Mouse (Mus musculus) ovary, adult 10 weeks (tissue): Measurements from ENCODE around the gene Fsd1. TPM values are rescaled to one million over a fixed set of nuclear protein-coding genes. Genes with fewer than 3 reads are reported as not detected.

ENCODE experiments used
- polyA plus RNA-seq: library from polyadenylated mRNA; stranded (reverse); fragments of 350-450 nt; fragmentation: Illumina TruSeq; extraction: RNeasy Lipid Tissue Mini Kit (QIAGEN cat#74804); gene quantifications from one replicate; pipeline ENCODE4 v1.2.3, GENCODE M21; 2014

Fsd1 gene
- not detected for polyA plus RNA-seq

DNA sequence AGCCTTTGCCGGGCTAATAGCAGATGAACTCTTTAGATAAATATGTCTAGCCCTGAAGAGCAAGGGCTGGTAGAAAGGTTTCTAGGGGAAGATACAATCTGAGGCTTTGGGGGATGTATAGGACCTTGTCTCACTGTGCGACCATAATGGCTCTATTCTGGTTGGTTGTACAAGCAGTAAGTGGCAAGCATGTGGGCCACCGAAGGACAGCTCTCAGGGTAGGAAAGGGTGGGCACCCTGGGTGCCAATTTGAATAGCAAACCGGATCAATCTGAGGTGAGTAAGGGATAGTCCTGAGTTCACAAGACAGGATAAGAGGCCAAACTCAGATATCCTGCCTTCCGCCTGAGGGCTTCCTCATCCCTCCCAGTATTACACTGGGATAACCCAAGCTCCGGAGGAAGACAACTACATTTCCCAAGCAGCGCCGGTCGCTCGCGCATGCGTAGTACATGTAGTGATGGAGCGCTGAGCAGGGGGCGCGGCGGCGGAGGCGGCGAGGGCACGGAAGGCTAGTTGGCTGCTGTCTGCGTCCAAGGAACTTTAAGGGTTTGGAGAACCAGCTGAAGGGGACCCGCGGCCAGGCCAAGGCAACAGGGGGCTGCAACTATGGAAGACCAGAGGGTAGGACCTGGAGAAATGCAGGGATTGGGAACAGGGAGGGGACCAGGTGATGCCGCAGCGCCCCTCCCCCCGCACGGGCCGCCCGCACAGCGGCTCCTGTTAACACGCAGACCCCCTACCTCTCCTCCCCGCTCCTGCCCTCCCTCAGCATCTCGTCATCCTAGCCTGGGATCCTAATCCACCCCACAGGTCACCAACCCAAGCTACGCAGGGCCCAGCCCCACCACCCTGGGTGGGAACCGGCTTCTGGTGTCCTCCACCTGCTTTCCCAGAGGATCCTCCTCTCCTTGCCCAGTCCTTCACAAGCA is at the start of gene Fsd1:
Gene Fsd1, plus strand, starts transcription at position 480 of the 932 bp plus-strand sequence.

DNA sequence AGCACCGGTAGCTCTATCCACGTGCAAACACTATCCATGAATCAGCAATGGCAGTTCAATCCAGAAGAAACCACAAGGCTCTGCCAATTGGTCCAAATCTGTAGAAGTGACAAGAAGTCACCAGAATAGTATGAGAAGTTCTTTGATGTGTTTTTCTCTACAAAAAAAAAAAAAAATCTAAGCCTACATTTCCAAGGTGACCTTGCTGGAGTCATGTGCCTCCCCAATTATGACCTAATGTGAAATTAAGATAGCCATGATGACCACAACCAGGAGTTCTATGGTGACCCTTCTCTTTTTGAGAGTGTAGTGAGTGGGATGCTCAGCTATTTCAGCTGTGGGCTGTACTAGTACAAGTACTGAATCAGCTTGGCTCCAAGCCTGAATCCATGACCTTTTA is 36.9 kb upstream of the Fsd1 start, which contains the start of gene Zfp119b:
Gene Zfp119b, minus strand, starts transcription at position 101 of the 400 bp plus-strand sequence.

DNA sequence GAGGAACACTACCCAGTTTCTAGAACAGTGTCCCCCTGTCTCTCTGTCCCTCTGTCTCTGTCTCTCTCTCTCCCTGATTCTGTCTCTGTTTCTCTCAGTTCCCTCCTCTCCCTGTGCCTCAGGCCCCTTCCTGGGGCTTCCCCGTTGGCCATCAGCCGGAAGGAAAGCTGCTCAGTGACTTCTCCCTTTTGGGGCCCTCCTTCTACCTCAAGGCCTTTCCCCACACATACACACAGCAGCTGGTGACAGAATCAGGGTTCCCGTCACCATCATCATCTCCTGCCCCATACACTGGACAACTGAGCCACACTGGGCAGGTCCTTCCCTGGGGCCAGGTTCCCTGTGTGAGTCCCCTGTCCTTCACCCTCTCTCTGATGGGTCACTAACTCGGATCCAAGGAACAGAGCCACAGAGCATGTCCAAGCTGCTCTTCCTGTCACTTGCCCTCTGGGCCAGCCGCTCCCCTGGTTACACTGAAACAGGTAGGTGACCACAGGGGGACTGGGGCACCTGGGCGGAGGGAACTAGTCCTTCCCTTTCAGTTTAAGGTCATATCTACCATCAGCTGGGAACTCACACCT is 33.8 kb upstream of the Fsd1 start, which contains the start of gene Ebi3:
Gene Ebi3, plus strand, starts transcription at position 194 of the 581 bp plus-strand sequence.

DNA sequence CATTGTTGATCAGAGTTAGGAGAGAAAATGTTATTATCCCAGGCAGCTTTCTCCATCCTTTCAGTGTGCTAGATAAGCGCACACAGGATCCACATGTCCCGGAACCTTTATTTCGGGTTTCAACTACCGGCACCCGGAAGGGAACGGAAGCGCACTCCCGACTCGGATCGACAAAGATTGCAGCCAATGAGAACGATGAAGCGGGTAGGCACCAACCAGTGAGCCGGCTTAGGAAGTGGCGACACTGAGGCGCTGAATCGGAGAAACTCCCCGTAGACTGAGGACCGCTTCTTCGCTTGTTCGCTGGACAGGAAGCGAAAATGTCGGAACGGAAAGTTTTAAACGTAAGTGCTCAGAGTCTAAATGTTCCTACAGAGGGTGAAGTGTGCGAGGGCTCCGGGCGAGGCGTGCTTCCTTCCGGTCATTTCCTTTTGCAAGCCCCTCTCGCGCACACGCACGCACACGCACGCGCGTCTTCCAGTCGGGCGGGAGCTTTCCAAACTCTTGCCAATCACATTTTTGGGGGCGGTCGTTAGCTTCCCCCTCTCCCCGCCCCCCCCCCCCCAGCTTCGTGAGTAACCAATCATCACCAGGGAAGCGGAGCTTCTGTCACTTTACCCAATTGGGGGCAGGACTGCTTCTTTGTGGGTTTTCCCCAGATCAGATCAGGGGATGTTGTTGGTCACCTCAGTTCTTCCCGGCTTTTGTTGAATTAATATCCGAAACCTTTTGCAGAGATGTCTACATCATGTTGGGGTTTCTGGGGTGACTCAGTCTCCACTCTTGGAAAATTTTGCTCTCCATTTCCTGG is 27.2 kb upstream of the Fsd1 start, which contains the start of gene Yju2:
Gene Yju2, plus strand, starts transcription at position 182 of the 811 bp plus-strand sequence.

DNA sequence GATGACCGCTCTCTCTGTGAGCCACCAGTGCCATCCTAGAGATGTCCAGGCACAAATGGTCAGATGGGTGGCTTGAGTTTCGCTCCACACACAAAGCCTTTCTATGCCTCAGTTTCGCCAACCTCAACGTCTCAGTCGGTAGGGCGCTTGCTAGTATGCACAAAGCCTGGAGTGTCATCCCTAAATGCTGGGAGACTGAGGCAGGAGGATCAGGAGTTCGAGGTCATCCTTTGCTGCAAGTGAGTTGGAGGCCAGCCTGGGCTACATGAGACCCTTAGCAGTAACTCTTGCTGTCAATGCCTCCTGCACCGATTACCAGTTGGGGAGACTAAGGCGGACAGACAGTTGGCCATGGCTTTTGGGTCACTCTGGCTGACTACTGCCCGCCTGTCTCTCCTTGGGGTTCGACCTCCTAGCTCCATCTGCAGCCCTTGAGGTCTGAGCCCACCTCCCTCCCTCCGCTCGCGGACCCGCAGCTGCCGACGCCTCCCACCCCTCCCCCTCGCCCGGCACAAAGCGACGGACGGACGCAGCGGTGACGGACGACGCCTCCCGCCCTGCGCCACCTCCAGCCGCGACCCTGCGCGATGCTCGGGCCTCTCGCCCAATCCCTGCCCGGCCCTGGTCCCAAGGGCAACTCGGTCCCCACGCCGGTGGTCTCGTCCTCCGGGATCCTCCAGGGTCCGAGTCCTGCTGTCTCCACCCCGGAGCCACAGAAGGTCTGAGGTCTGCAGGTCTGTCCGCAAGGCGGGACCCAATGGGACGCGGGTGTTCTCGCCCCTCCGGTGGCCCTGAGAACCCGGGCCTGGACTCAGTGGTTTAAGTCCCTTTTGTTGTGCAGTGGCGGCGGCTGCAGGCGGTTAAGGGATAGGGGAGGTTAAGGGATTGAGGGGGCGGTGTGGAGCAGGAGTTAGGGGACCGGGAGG is 16.1 kb upstream of the Fsd1 start, which contains the start of gene Shd:
Gene Shd, plus strand, starts transcription at position 502 of the 926 bp plus-strand sequence.

DNA sequence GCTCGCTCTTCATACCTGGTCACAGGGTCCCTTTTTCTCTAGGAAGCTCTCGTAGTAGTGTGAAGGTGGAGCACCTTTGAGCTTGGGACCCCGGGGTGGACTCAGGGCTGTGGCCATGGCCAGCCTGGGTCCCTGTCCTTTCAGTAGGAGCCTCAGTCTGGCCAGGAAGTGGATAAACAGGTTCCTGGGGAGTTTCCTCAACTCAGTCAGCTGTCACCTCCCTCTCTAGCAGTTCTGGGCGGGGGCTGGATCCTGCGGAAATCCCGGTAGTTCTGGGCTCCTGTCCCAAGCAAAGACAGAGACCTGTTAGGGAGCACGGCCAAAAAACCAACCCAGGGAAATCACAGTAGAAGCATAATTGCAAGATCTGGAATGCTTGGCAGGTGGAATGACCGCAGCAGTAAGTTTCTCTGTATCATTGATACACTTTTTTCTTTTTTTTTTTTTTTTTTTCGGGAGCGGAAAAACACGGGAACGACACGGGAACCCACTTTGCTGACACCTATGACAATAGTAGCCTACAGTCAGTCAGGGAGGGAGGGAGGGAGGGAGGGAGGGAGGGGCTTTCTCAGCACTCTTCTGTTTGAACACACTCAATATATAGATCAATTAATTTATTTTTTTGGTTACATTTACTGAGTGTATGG is 19.2 kb downstream of the Fsd1 start, which contains the start of the genes Stap2 and Mpnd:
Gene Stap2, minus strand, starts transcription at position 170 of the 647 bp plus-strand sequence.
Gene Mpnd, plus strand, starts transcription at position 297 of the 647 bp plus-strand sequence.

DNA sequence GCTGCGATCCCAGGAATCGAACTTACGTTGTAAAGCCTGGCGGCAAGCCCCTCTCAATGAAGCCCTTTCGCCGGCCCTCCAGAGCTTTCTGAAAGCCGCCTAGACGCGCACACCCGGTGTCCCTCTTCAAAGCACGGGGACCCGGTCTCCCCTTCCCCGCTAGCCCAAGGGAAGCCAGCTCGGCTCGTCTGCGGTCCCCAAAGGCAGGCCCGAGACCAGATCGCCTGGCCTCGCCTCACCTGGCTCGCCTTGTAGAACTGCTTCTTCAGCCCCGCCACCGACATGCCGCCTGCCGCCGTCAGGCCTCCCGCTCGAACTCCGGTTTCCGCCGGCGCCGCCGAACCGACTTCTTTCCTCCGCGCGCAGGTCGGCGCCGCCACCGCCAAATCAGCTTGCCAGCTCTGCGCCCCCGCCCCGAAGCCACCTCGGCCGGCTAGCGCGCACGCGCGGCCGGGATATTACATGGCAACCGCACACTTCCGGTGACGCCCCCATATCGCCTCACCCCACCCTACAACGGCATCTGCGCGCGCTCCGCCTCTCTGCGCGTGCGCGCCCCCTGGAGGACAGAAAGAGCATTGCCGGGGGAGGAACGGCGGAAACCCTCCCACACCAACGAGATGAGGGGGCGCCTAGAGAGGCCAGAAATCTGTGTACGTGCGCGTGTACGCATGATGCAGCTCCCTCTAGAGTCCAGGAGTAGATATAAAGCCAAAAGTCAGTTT is 50.0 kb downstream of the Fsd1 start, which contains the start of gene Sh3gl1:
Gene Sh3gl1, minus strand, starts transcription at position 460 of the 725 bp plus-strand sequence.

DNA sequence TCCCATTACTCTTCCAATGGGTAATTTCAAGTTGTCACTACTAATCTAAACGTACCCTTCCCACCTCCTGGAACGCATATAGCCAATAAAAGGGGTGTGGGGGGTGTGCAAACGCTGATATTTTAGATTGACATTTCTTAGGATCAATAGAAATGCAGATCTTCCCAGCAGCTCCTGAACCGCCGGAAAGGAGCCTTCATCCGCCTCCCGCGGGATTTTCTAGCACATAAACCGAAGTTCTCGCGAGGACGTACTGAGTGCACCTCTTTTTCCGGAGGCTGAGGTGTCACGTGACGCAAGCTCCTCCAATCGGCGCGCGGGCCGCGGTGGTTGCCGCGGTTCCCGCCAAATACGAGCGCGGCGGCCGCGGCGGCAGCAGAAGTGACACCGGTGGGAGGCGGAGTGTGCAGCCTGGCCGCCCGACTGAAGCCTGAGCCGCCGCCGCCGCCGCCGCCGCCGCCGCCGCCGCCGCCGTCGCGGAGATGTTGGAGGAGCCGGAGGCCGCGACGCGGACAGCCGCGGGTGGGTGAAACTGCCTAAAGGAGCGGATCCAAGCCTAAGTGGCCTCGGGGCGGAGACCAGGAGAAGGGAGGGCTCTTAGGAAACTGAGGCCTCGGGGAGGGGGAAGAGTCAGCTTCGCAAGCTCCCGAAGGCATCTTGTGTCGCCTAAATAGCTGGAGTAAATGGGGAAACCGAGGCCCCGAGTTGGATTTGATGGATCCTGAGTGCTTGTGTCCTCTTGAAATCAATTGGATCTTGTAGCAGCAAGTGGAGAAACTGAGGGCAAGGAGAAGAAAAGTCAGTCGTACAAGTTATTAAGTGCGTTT is 53.9 kb downstream of the Fsd1 start, which contains the start of gene Chaf1a:
Gene Chaf1a, plus strand, starts transcription at position 410 of the 827 bp plus-strand sequence.

Other genes starting within 250 kb of the Fsd1 start
- gene Adgre4, start 236.5 kb upstream of the Fsd1 start, polyA plus RNA-seq = 3.2 TPM
- gene Zfp119a, start 107.6 kb upstream of the Fsd1 start, polyA plus RNA-seq = 29.6 TPM
- 50.6 TPM for gene Zfp959, start 94.4 kb upstream of the Fsd1 start, polyA plus RNA-seq
- 24.6 TPM for gene Zfp119b, start 37.0 kb upstream of the Fsd1 start, polyA plus RNA-seq
- gene Ebi3, start 33.9 kb upstream of the Fsd1 start, polyA plus RNA-seq = not detected
- gene Yju2, start 27.4 kb upstream of the Fsd1 start, polyA plus RNA-seq = 0.66 TPM
- not detected for gene Shd, start 16.0 kb upstream of the Fsd1 start, polyA plus RNA-seq
- gene Stap2, start 19.1 kb downstream of the Fsd1 start, polyA plus RNA-seq = not detected
- gene Mpnd, start 19.2 kb downstream of the Fsd1 start, polyA plus RNA-seq = not detected
- 0.14 TPM for gene Sh3gl1, start 50.1 kb downstream of the Fsd1 start, polyA plus RNA-seq
- gene Chaf1a, start 53.9 kb downstream of the Fsd1 start, polyA plus RNA-seq = 1.6 TPM
- 17.7 TPM for gene Ubxn6, start 88.5 kb downstream of the Fsd1 start, polyA plus RNA-seq
- gene Hdgfl2, start 93.1 kb downstream of the Fsd1 start, polyA plus RNA-seq = 2.6 TPM
- gene Plin4, start 123.3 kb downstream of the Fsd1 start, polyA plus RNA-seq = 2.3 TPM
- 0.46 TPM for gene Plin5, start 131.1 kb downstream of the Fsd1 start, polyA plus RNA-seq
- not detected for gene Lrg1, start 135.5 kb downstream of the Fsd1 start, polyA plus RNA-seq
- gene Sema6b, start 153.8 kb downstream of the Fsd1 start, polyA plus RNA-seq = not detected
- gene Tnfaip8l1, start 176.0 kb downstream of the Fsd1 start, polyA plus RNA-seq = 0.88 TPM
- gene Mydgf, start 197.4 kb downstream of the Fsd1 start, polyA plus RNA-seq = 14.9 TPM
- not detected for gene Dpp9, start 232.4 kb downstream of the Fsd1 start, polyA plus RNA-seq